ENCODE assay signal across 27 mouse cellular contexts in genomic region chr7:24595464-24595863, GRCm38 (mm10). TPM values are rescaled to one million over a fixed set of nuclear protein-coding genes. Genes with fewer than 3 reads are reported as not detected.
DNase-seq lines count a peak whose midpoint lies in the region; ATAC-seq and TF ChIP-seq lines count a peak whose summit lies in the region.
"Had no signal": no experiment of that assay in that cellular context is flagged by ENCODE, and none has a peak within 500 bp of the region (broad histone marks: within the 10 kb centered on the region; RNA-seq: fewer than 3 reads in every experiment).

No protein-coding gene starts in this region.

- H3K9ac ChIP-seq in intestine, embryonic 14.5 days (ENCODE audit: low read length), result no peak overlapping the region
- H3K9ac ChIP-seq in intestine, embryonic 16.5 days (ENCODE audit: low read depth, low read length), result no peak overlapping the region
- no peak overlapping the region for H3K9ac ChIP-seq in limb, embryonic 13.5 days
- H3K9ac ChIP-seq in liver, embryonic 14.5 days (replicated peaks), result no peak overlapping the region
- H3K9ac ChIP-seq in hindbrain, embryonic 12.5 days, result no peak overlapping the region
- H3K9ac ChIP-seq: forebrain, embryonic 12.5 days; heart, embryonic 12.5 days; hindbrain, embryonic 15.5 days; limb, embryonic 15.5 days; neural tube, embryonic 15.5 days had no signal

- no peak for ATAC-seq in intestine, embryonic 14.5 days (replicated peaks; ENCODE audit: low FRiP score, low TSS enrichment, low read depth)
- no peak for ATAC-seq in intestine, embryonic 16.5 days
- no peak for ATAC-seq in limb, embryonic 13.5 days (ENCODE audit: low FRiP score, low read depth)
- no peak for ATAC-seq in liver, embryonic 14.5 days (ENCODE audit: insufficient read depth)
- peak; percentile 27; the same call in 1 of the 2 replicates for ATAC-seq in neutrophil, adult 5-6 weeks (ENCODE audit: extremely low read depth, insufficient number of reproducible peaks, low FRiP score, poor library complexity, severe bottlenecking)
- ATAC-seq in hindbrain, embryonic 12.5 days (ENCODE audit: low FRiP score), result no peak
- ATAC-seq: activated CD4-positive, CD25-positive, alpha-beta regulatory T cell, adult 4 months; CD4-positive, CD25-positive, alpha-beta regulatory T cell, adult 4 months; lung, postnatal 0 days; midbrain, embryonic 16.5 days; Patski had no signal

- H3K36me3 ChIP-seq in intestine, embryonic 14.5 days (ENCODE audit: control insufficient read depth, insufficient read depth, low read length), result no peaks in the 10 kb centered on the region
- H3K36me3 ChIP-seq in intestine, embryonic 16.5 days (ENCODE audit: control insufficient read depth, insufficient read depth, low read length), result no peaks in the 10 kb centered on the region
- H3K36me3 ChIP-seq in limb, embryonic 13.5 days, result no peaks in the 10 kb centered on the region
- H3K36me3 ChIP-seq in limb, embryonic 10.5 days, result no peaks in the 10 kb centered on the region
- H3K36me3 ChIP-seq in liver, embryonic 14.5 days (replicated peaks; ENCODE audit: control insufficient read depth, insufficient read depth, low read depth), result no peaks in the 10 kb centered on the region
- H3K36me3 ChIP-seq in hindbrain, embryonic 12.5 days, result no peaks in the 10 kb centered on the region
- H3K36me3 ChIP-seq: forebrain, embryonic 12.5 days; heart, embryonic 12.5 days; hindbrain, embryonic 15.5 days; neural tube, embryonic 15.5 days had no signal

- H3K4me3 ChIP-seq in intestine, embryonic 14.5 days (ENCODE audit: low read depth, low read length), result no peak overlapping the region
- H3K4me3 ChIP-seq in intestine, embryonic 16.5 days (ENCODE audit: low read length), result no peak overlapping the region
- no peak overlapping the region for H3K4me3 ChIP-seq in limb, embryonic 13.5 days
- H3K4me3 ChIP-seq in limb, embryonic 10.5 days, result no peak overlapping the region
- no peak overlapping the region for H3K4me3 ChIP-seq in liver, embryonic 14.5 days (ENCODE audit: insufficient read depth in 1 of 2, low read depth in 2 of 2, low read length in 2 of 2)
- no peak overlapping the region for H3K4me3 ChIP-seq in hindbrain, embryonic 12.5 days
- H3K4me3 ChIP-seq: heart, embryonic 12.5 days had no signal

- no peaks in the 10 kb centered on the region for H3K9me3 ChIP-seq in intestine, embryonic 14.5 days (ENCODE audit: control insufficient read depth, low read length)
- no peaks in the 10 kb centered on the region for H3K9me3 ChIP-seq in intestine, embryonic 16.5 days (ENCODE audit: control insufficient read depth, low read length)
- no peaks in the 10 kb centered on the region for H3K9me3 ChIP-seq in limb, embryonic 13.5 days
- no peaks in the 10 kb centered on the region for H3K9me3 ChIP-seq in limb, embryonic 10.5 days (replicated peaks)
- no peaks in the 10 kb centered on the region for H3K9me3 ChIP-seq in liver, embryonic 14.5 days (ENCODE audit: control insufficient read depth, low read length)
- H3K9me3 ChIP-seq in hindbrain, embryonic 12.5 days (replicated peaks), result no peaks in the 10 kb centered on the region
- H3K9me3 ChIP-seq: forebrain, embryonic 12.5 days; heart, embryonic 12.5 days; hindbrain, embryonic 15.5 days; limb, embryonic 15.5 days; neural tube, embryonic 15.5 days had no signal

- H3K27ac ChIP-seq in intestine, embryonic 14.5 days (ENCODE audit: low read depth), result no peak overlapping the region
- H3K27ac ChIP-seq in intestine, embryonic 16.5 days (ENCODE audit: low read length), result no peak overlapping the region
- H3K27ac ChIP-seq in limb, embryonic 13.5 days, result no peak overlapping the region
- H3K27ac ChIP-seq in limb, embryonic 10.5 days, result no peak overlapping the region
- no peak overlapping the region for H3K27ac ChIP-seq in liver, embryonic 14.5 days
- no peak overlapping the region for H3K27ac ChIP-seq in hindbrain, embryonic 12.5 days
- H3K27ac ChIP-seq: forebrain, embryonic 12.5 days; hindbrain, embryonic 15.5 days; limb, embryonic 15.5 days; neural tube, embryonic 15.5 days had no signal

- DNase-seq in intestine, embryonic 14.5 days (ENCODE audit: low spot score), result no peak
- no peak for DNase-seq in limb, embryonic 10.5 days (ENCODE audit: low spot score)
- DNase-seq in liver, embryonic 14.5 days (ENCODE audit: low read depth in 3 of 3, low spot score in 3 of 3), result no peak
- no peak for DNase-seq in right cerebral cortex, postnatal 10 days (ENCODE audit: low spot score in 2 of 2)
- DNase-seq: adrenal gland, postnatal 10 days; cerebellum, adult 11 months; cerebellum, postnatal 25 days; heart, adult 11 months; right cerebral cortex, postnatal 25 days had no signal

- WGBS in intestine, embryonic 14.5 days, result 72% methylated on average over 2 of the region's 2 CpGs
- 80% methylated on average over 2 of the region's 2 CpGs for WGBS in intestine, embryonic 16.5 days
- WGBS in limb, embryonic 13.5 days, result 70% methylated on average over 2 of the region's 2 CpGs
- WGBS in limb, embryonic 10.5 days, result 74% methylated on average over 2 of the region's 2 CpGs
- 37% methylated on average over 2 of the region's 2 CpGs for WGBS in liver, embryonic 14.5 days (ENCODE audit: insufficient replicate concordance)
- WGBS in hindbrain, embryonic 12.5 days, result 69% methylated on average over 2 of the region's 2 CpGs

- H3K4me1 ChIP-seq in intestine, embryonic 14.5 days (replicated peaks; ENCODE audit: control insufficient read depth, insufficient read depth, low read length), result peaks cover 4% of the 10 kb centered on the region; the same call in 1 of the 2 replicates
- peaks cover 15% of the 10 kb centered on the region for H3K4me1 ChIP-seq in intestine, embryonic 16.5 days (ENCODE audit: control insufficient read depth, insufficient read depth, low read length)
- peaks cover 16% of the 10 kb centered on the region for H3K4me1 ChIP-seq in limb, embryonic 13.5 days
- H3K4me1 ChIP-seq in limb, embryonic 10.5 days, result peaks cover 20% of the 10 kb centered on the region
- H3K4me1 ChIP-seq in liver, embryonic 14.5 days (replicated peaks; ENCODE audit: control insufficient read depth in 2 of 2, insufficient read depth in 2 of 2, low read length in 1 of 2), result peaks cover 20 to 39% of the 10 kb centered on the region in 2 experiments
- peaks cover 16% of the 10 kb centered on the region for H3K4me1 ChIP-seq in hindbrain, embryonic 12.5 days

- no peaks in the 10 kb centered on the region for H3K27me3 ChIP-seq in intestine, embryonic 14.5 days (replicated peaks; ENCODE audit: control insufficient read depth, insufficient read depth, low read length)
- H3K27me3 ChIP-seq in intestine, embryonic 16.5 days (replicated peaks; ENCODE audit: control insufficient read depth, insufficient read depth, low read length), result no peaks in the 10 kb centered on the region
- peaks cover 4% of the 10 kb centered on the region; the same call in 1 of the 2 replicates for H3K27me3 ChIP-seq in limb, embryonic 13.5 days
- peaks cover 19% of the 10 kb centered on the region for H3K27me3 ChIP-seq in limb, embryonic 10.5 days (ENCODE audit: low read depth, poor library complexity, severe bottlenecking)
- H3K27me3 ChIP-seq in liver, embryonic 14.5 days (ENCODE audit: control insufficient read depth, insufficient read depth, low read length), result no peaks in the 10 kb centered on the region
- peaks cover 22% of the 10 kb centered on the region for H3K27me3 ChIP-seq in hindbrain, embryonic 12.5 days
- H3K27me3 ChIP-seq: hindbrain, embryonic 15.5 days; limb, embryonic 15.5 days; Patski had no signal

- TF ChIP-seq CTCF in liver, embryonic 14.5 days (IDR thresholded peaks at IDR 0.05; ENCODE audit: low read depth), result no peak

- H3K4me2 ChIP-seq in intestine, embryonic 14.5 days (ENCODE audit: low read length), result 0 out of 2 replicates have a peak overlapping the region, but pooled peaks have one; percentile 66
- no peak overlapping the region for H3K4me2 ChIP-seq in intestine, embryonic 16.5 days (ENCODE audit: low read depth, low read length)
- H3K4me2 ChIP-seq in limb, embryonic 13.5 days (replicated peaks), result peak overlapping the region; percentile 78; the same call in 1 of the 2 replicates
- H3K4me2 ChIP-seq in liver, embryonic 14.5 days (ENCODE audit: low read depth), result peak overlapping the region; percentile 8; the same call in 1 of the 2 replicates
- no peak overlapping the region for H3K4me2 ChIP-seq in hindbrain, embryonic 12.5 days (replicated peaks)

- no peak for TF ChIP-seq EP300 in liver, embryonic 14.5 days (IDR thresholded peaks at IDR 0.05; ENCODE audit: low read depth)

RNA-seq across cellular contexts. Expression of gene Zfp575, which starts 8.0 kb away (rescaled TPM):
- polyA plus RNA-seq in intestine, embryonic 14.5 days (2014; fragmentation: Nextera tagmentation; extraction: Ambion mirVana), result 3.1 and 3.6 TPM in 2 replicates
- polyA plus RNA-seq in intestine, embryonic 16.5 days (2015; fragmentation: Nextera tagmentation; extraction: Ambion mirVana), result 3.1 TPM in 2 replicates
- 5.9 and 6.2 TPM in 2 replicates for polyA plus RNA-seq in limb, embryonic 13.5 days (2015; fragmentation: Nextera tagmentation; extraction: Ambion mirVana)
- 1.6 and 2.6 TPM in 2 replicates for polyA plus RNA-seq in limb, embryonic 10.5 days (2016; fragmentation: Nextera tagmentation; extraction: Ambion mirVana)
- 0.09 and 0.11 TPM in 2 replicates for polyA plus RNA-seq in liver, embryonic 14.5 days (2012; rRNA removed)
- polyA plus RNA-seq in liver, embryonic 14.5 days (2014; fragmentation: Nextera tagmentation; extraction: Ambion mirVana), result 0.04 TPM in 1 of 2 replicates, not detected in the other
- total RNA-seq in neutrophil, adult 5-6 weeks (2017), result not detected in 2 replicates
- 5.1 and 5.5 TPM in 2 replicates for polyA plus RNA-seq in hindbrain, embryonic 12.5 days (2016; fragmentation: Nextera tagmentation; extraction: Ambion mirVana)
- polyA plus RNA-seq: Patski had no signal

RNA-seq across cellular contexts. Expression of gene Ethe1, which starts 8.1 kb away (rescaled TPM):
- 42.9 and 46.5 TPM in 2 replicates for polyA plus RNA-seq in intestine, embryonic 14.5 days (2014; fragmentation: Nextera tagmentation; extraction: Ambion mirVana)
- polyA plus RNA-seq in intestine, embryonic 16.5 days (2015; fragmentation: Nextera tagmentation; extraction: Ambion mirVana), result 33.2 and 38.1 TPM in 2 replicates
- polyA plus RNA-seq in limb, embryonic 13.5 days (2015; fragmentation: Nextera tagmentation; extraction: Ambion mirVana), result 28.2 TPM in 2 replicates
- polyA plus RNA-seq in limb, embryonic 10.5 days (2016; fragmentation: Nextera tagmentation; extraction: Ambion mirVana), result 27.1 and 31.9 TPM in 2 replicates
- 14.8 and 16.5 TPM in 2 replicates for polyA plus RNA-seq in liver, embryonic 14.5 days (2012; rRNA removed)
- polyA plus RNA-seq in liver, embryonic 14.5 days (2014; fragmentation: Nextera tagmentation; extraction: Ambion mirVana), result 24.8 and 27.3 TPM in 2 replicates
- total RNA-seq in neutrophil, adult 5-6 weeks (2017), result 5.8 and 6.1 TPM in 2 replicates
- polyA plus RNA-seq in hindbrain, embryonic 12.5 days (2016; fragmentation: Nextera tagmentation; extraction: Ambion mirVana), result 14.2 and 15.4 TPM in 2 replicates

RNA-seq across cellular contexts. Expression of gene Phldb3, which starts 15.1 kb away (rescaled TPM):
- 0.31 and 0.38 TPM in 2 replicates for polyA plus RNA-seq in intestine, embryonic 14.5 days (2014; fragmentation: Nextera tagmentation; extraction: Ambion mirVana)
- 0.35 and 0.36 TPM in 2 replicates for polyA plus RNA-seq in intestine, embryonic 16.5 days (2015; fragmentation: Nextera tagmentation; extraction: Ambion mirVana)
- polyA plus RNA-seq in limb, embryonic 13.5 days (2015; fragmentation: Nextera tagmentation; extraction: Ambion mirVana), result 0.24 and 0.34 TPM in 2 replicates
- polyA plus RNA-seq in limb, embryonic 10.5 days (2016; fragmentation: Nextera tagmentation; extraction: Ambion mirVana), result 0.09 and 0.14 TPM in 2 replicates
- 0.38 and 0.59 TPM in 2 replicates for polyA plus RNA-seq in liver, embryonic 14.5 days (2012; rRNA removed)
- polyA plus RNA-seq in liver, embryonic 14.5 days (2014; fragmentation: Nextera tagmentation; extraction: Ambion mirVana), result 0.06 and 0.15 TPM in 2 replicates
- 13.7 and 13.9 TPM in 2 replicates for total RNA-seq in neutrophil, adult 5-6 weeks (2017)
- 0.09 TPM in 1 of 2 replicates, not detected in the other for polyA plus RNA-seq in hindbrain, embryonic 12.5 days (2016; fragmentation: Nextera tagmentation; extraction: Ambion mirVana)
- polyA plus RNA-seq: forebrain, embryonic 12.5 days; heart, embryonic 12.5 days; hindbrain, embryonic 15.5 days; midbrain, embryonic 16.5 days; neural tube, embryonic 15.5 days had no signal

RNA-seq across cellular contexts. Expression of gene Lypd3, which starts 40.9 kb away (rescaled TPM):
- 0.50 and 0.77 TPM in 2 replicates for polyA plus RNA-seq in intestine, embryonic 14.5 days (2014; fragmentation: Nextera tagmentation; extraction: Ambion mirVana)
- 0.27 and 0.49 TPM in 2 replicates for polyA plus RNA-seq in intestine, embryonic 16.5 days (2015; fragmentation: Nextera tagmentation; extraction: Ambion mirVana)
- 7.9 and 10.2 TPM in 2 replicates for polyA plus RNA-seq in limb, embryonic 13.5 days (2015; fragmentation: Nextera tagmentation; extraction: Ambion mirVana)
- polyA plus RNA-seq in limb, embryonic 10.5 days (2016; fragmentation: Nextera tagmentation; extraction: Ambion mirVana), result 1.5 and 2.2 TPM in 2 replicates
- 0.03 TPM in 1 of 2 replicates, not detected in the other for polyA plus RNA-seq in liver, embryonic 14.5 days (2012; rRNA removed)
- polyA plus RNA-seq in liver, embryonic 14.5 days (2014; fragmentation: Nextera tagmentation; extraction: Ambion mirVana), result not detected in 2 replicates
- total RNA-seq in neutrophil, adult 5-6 weeks (2017), result not detected in 2 replicates
- 1.3 and 1.5 TPM in 2 replicates for polyA plus RNA-seq in hindbrain, embryonic 12.5 days (2016; fragmentation: Nextera tagmentation; extraction: Ambion mirVana)
- total RNA-seq: gastrocnemius, adult 8-10 months; heart, postnatal 25 days had no signal
- polyA plus RNA-seq: activated CD4-positive, CD25-positive, alpha-beta regulatory T cell, adult 4 months; CD4-positive, CD25-positive, alpha-beta regulatory T cell, adult 4 months; frontal cortex, adult 2 months; lung, postnatal 0 days; Patski; spleen, adult 2 months had no signal

RNA-seq across cellular contexts. Expression of gene Xrcc1, which starts 49.4 kb away (rescaled TPM):
- 91.5 and 108 TPM in 2 replicates for polyA plus RNA-seq in intestine, embryonic 14.5 days (2014; fragmentation: Nextera tagmentation; extraction: Ambion mirVana)
- 79.8 and 88.1 TPM in 2 replicates for polyA plus RNA-seq in intestine, embryonic 16.5 days (2015; fragmentation: Nextera tagmentation; extraction: Ambion mirVana)
- 125 and 131 TPM in 2 replicates for polyA plus RNA-seq in limb, embryonic 13.5 days (2015; fragmentation: Nextera tagmentation; extraction: Ambion mirVana)
- 163 and 182 TPM in 2 replicates for polyA plus RNA-seq in limb, embryonic 10.5 days (2016; fragmentation: Nextera tagmentation; extraction: Ambion mirVana)
- 27.8 and 28.8 TPM in 2 replicates for polyA plus RNA-seq in liver, embryonic 14.5 days (2012; rRNA removed)
- polyA plus RNA-seq in liver, embryonic 14.5 days (2014; fragmentation: Nextera tagmentation; extraction: Ambion mirVana), result 27.3 and 40.9 TPM in 2 replicates
- 38.4 and 56.0 TPM in 2 replicates for total RNA-seq in neutrophil, adult 5-6 weeks (2017)
- polyA plus RNA-seq in hindbrain, embryonic 12.5 days (2016; fragmentation: Nextera tagmentation; extraction: Ambion mirVana), result 75.9 and 87.9 TPM in 2 replicates

Comparison
In these comparisons a context has a peak if more than half of its experiments do, and no peak if none do; other contexts are left out.
1. H3K4me2 ChIP-seq: peak in intestine, embryonic 14.5 days (single experiment), limb, embryonic 13.5 days (single experiment) and liver, embryonic 14.5 days (single experiment); none in intestine, embryonic 16.5 days (single experiment) and hindbrain, embryonic 12.5 days (single experiment).